Mouse (Mus musculus) neural tube, embryonic 13.5 days (tissue): ENCODE results near the gene Dram2. TPM values are rescaled to one million over a fixed set of nuclear protein-coding genes. Genes with fewer than 3 reads are reported as not detected.
"Not testable (repeated sequence)": the region's sequence is repeated elsewhere in the genome, so short reads cannot be mapped to it uniquely, and the experiment has no call there.

Experiments
- ATAC-seq: fragments of 200-750 bp; cut with Nextera tagmentation; 2 replicates; pipeline ENCODE4 v1.8.0; 2017; ENCODE audit warnings: low read depth, mild to moderate bottlenecking, moderate TSS enrichment, moderate library complexity
- H3K27ac ChIP-seq: fragments of 300-500 bp; sonication (generic); replicated peaks from 2 replicates; pipeline ENCODE4 v1.5.1; 2015; ENCODE audit warnings: moderate library complexity, mild to moderate bottlenecking, inconsistent platforms
- H3K27me3 ChIP-seq: fragments of 300-500 bp; sonication (generic); 2 replicates; pipeline ENCODE4 v1.6.1; 2015; ENCODE audit warnings: mild to moderate bottlenecking, inconsistent platforms
- H3K36me3 ChIP-seq: fragments of 300-500 bp; sonication (generic); 2 replicates; pipeline ENCODE4 v1.6.1; 2015; ENCODE audit warnings: mild to moderate bottlenecking, inconsistent platforms
- H3K4me1 ChIP-seq: fragments of 300-500 bp; sonication (generic); replicated peaks from 2 replicates; pipeline ENCODE4 v1.6.1; 2015; ENCODE audit warnings: inconsistent platforms
- H3K4me2 ChIP-seq: fragments of 300-500 bp; sonication (generic); 2 replicates; pipeline ENCODE4 v1.6.1; 2015; ENCODE audit warnings: inconsistent platforms, mild to moderate bottlenecking, moderate library complexity
- H3K4me3 ChIP-seq: fragments of 300-500 bp; sonication (generic); 2 replicates; pipeline ENCODE4 v1.5.1; 2015; ENCODE audit warnings: mild to moderate bottlenecking, inconsistent platforms
- H3K9ac ChIP-seq: fragments of 300-500 bp; sonication (generic); 2 replicates; pipeline ENCODE4 v1.6.1; 2015; ENCODE audit warnings: moderate library complexity, mild to moderate bottlenecking, inconsistent platforms
- H3K9me3 ChIP-seq: fragments of 300-500 bp; sonication (generic); 2 replicates; pipeline ENCODE4 v1.6.1; 2016; ENCODE audit warnings: inconsistent platforms
- whole genome bisulfite sequencing: fragments of 180-500 bp; shearing (Covaris S2); methylation state at CpG from one replicate; pipeline ENCODE4 v1.1.7; 2015; 5-methylcytosine and 5-hydroxymethylcytosine counted together
- polyA plus RNA-seq: library from polyadenylated mRNA; unstranded; fragments of >200 nt; fragmentation: Nextera tagmentation; extraction: Ambion mirVana; gene quantifications from 2 replicates; pipeline ENCODE4 v1.2.1, GENCODE M21; 2015

The Dram2 gene
- polyA plus RNA-seq, 1 experiment from 2014 or later, result 75.3 TPM

- Histone ChIP-seq H3K9me3 (no peaks in the 10 kb centered on the region), H3K27ac (no peak overlapping the region), H3K9ac (no peak overlapping the region), H3K4me3 (no peak overlapping the region), H3K27me3 (no peaks in the 10 kb centered on the region), H3K4me2 (no peak overlapping the region), H3K36me3 (peaks cover 42% of the 10 kb centered on the region), H3K4me1 (peaks cover 21% of the 10 kb centered on the region)
- ATAC-seq, result no peak
- WGBS, result 95% methylated on average over 5 of the region's 5 CpGs
Observed at GRCm38 (mm10) chr3:106553411-106553810, 5.8 kb downstream of the Dram2 start.

- H3K4me1 ChIP-seq, result peaks cover 4% of the 10 kb centered on the region; the same call in 1 of the 2 replicates
- no peak overlapping the region for H3K4me2 ChIP-seq
- no peak overlapping the region for H3K4me3 ChIP-seq
- peaks cover 49% of the 10 kb centered on the region for H3K36me3 ChIP-seq
- no peak overlapping the region for H3K9ac ChIP-seq
- 88% methylated on average over 3 of the region's 3 CpGs for whole genome bisulfite sequencing
- no peaks in the 10 kb centered on the region for H3K9me3 ChIP-seq
- H3K27me3 ChIP-seq, result no peaks in the 10 kb centered on the region
- ATAC-seq, result no peak
- no peak overlapping the region for H3K27ac ChIP-seq
Observed at GRCm38 (mm10) chr3:106555743-106556250, 8.2 kb downstream of the Dram2 start.

- Histone ChIP-seq H3K4me3 (no peak overlapping the region), H3K4me1 (no peaks in the 10 kb centered on the region), H3K9ac (no peak overlapping the region), H3K27me3 (no peaks in the 10 kb centered on the region), H3K27ac (no peak overlapping the region), H3K36me3 (peaks cover 42% of the 10 kb centered on the region), H3K9me3 (no peaks in the 10 kb centered on the region), H3K4me2 (no peak overlapping the region)
- no peak for ATAC-seq
Observed at GRCm38 (mm10) chr3:106558271-106558670, 10.7 kb downstream of the Dram2 start.

- H3K9me3 ChIP-seq, result no peaks in the 10 kb centered on the region
- no peak overlapping the region for H3K4me2 ChIP-seq
- 93% methylated on average over 3 of the region's 3 CpGs for WGBS
- ATAC-seq, result no peak
- no peak overlapping the region for H3K9ac ChIP-seq
- H3K27ac ChIP-seq, result no peak overlapping the region
- H3K4me3 ChIP-seq, result no peak overlapping the region
- peaks cover 32% of the 10 kb centered on the region for H3K36me3 ChIP-seq
- no peaks in the 10 kb centered on the region for H3K27me3 ChIP-seq
- H3K4me1 ChIP-seq, result no peaks in the 10 kb centered on the region
Observed at GRCm38 (mm10) chr3:106565876-106566275, 18.3 kb downstream of the Dram2 start.

- H3K4me1 ChIP-seq, result no peaks in the 10 kb centered on the region
- peaks cover 27% of the 10 kb centered on the region for H3K36me3 ChIP-seq
- 89% methylated on average over 3 of the region's 3 CpGs for WGBS
- no peak overlapping the region for H3K4me3 ChIP-seq
- no peak overlapping the region for H3K9ac ChIP-seq
- ATAC-seq, result no peak
- no peak overlapping the region for H3K27ac ChIP-seq
- no peaks in the 10 kb centered on the region for H3K27me3 ChIP-seq
- H3K4me2 ChIP-seq, result no peak overlapping the region
- no peaks in the 10 kb centered on the region for H3K9me3 ChIP-seq
Observed at GRCm38 (mm10) chr3:106573191-106573590, 25.6 kb downstream of the Dram2 start.

- H3K27me3 ChIP-seq, result no peaks in the 10 kb centered on the region
- H3K9ac ChIP-seq, result no peak overlapping the region
- ATAC-seq, result no peak
- H3K4me2 ChIP-seq, result no peak overlapping the region
- H3K27ac ChIP-seq, result no peak overlapping the region
- no peaks in the 10 kb centered on the region for H3K9me3 ChIP-seq
- H3K36me3 ChIP-seq, result peaks cover 4% of the 10 kb centered on the region
- 98% methylated on average over 2 of the region's 2 CpGs for WGBS
- H3K4me1 ChIP-seq, result no peaks in the 10 kb centered on the region
- no peak overlapping the region for H3K4me3 ChIP-seq
Observed at GRCm38 (mm10) chr3:106579296-106579695, 31.7 kb downstream of the Dram2 start.

- not testable (repeated sequence) for ATAC-seq, H3K9ac ChIP-seq
Observed at GRCm38 (mm10) chr3:106593631-106594030, 46.0 kb downstream of the Dram2 start.

GRCm38 (mm10) chr3:106618103-106618502, 70.5 kb downstream of the Dram2 start:
- Histone ChIP-seq H3K9me3 (no peaks in the 10 kb centered on the region), H3K36me3 (no peaks in the 10 kb centered on the region), H3K27ac (no peak overlapping the region), H3K9ac (no peak overlapping the region), H3K27me3 (no peaks in the 10 kb centered on the region), H3K4me1 (no peaks in the 10 kb centered on the region), H3K4me2 (no peak overlapping the region), H3K4me3 (no peak overlapping the region)
- 84% methylated on average over 1 of the region's 1 CpGs for WGBS
- ATAC-seq, result no peak

More at GRCm38 (mm10) chr3:106593631-106594030, 46.0 kb downstream of the Dram2 start:
- H3K36me3 ChIP-seq, H3K9me3 ChIP-seq, H3K4me2 ChIP-seq, H3K4me3 ChIP-seq, H3K27me3 ChIP-seq, H3K27ac ChIP-seq, H3K4me1 ChIP-seq: not testable (repeated sequence)
- 86% methylated on average over 4 of the region's 4 CpGs for WGBS

Other genes starting within 250 kb of the Dram2 start
- gene Chil6, start 141.6 kb upstream of the Dram2 start, polyA plus RNA-seq, result not detected in 2 replicates
- 0.15 and 0.55 TPM in 2 replicates for gene Dennd2d, start 65.4 kb upstream of the Dram2 start, polyA plus RNA-seq
- 42.7 and 43.2 TPM in 2 replicates for gene Cept1, start within 50 bp of the Dram2 start, polyA plus RNA-seq
- 16.6 and 18.3 TPM in 2 replicates for gene Lrif1, start 137.2 kb downstream of the Dram2 start, polyA plus RNA-seq
- gene Cd53, start 242.4 kb downstream of the Dram2 start, polyA plus RNA-seq, result 5.5 and 6.9 TPM in 2 replicates